Mouse (Mus musculus): ENCODE measurements around the gene Smarcd3. TPM values are rescaled to one million over a fixed set of nuclear protein-coding genes. Genes with fewer than 3 reads are reported as not detected.
A peak's percentile ranks its signal among the peaks of the same experiment; 100 is the strongest.

Gene Smarcd3
- polyA plus RNA-seq, 1 experiment from 2014 or later: 46.2 TPM

DNA sequence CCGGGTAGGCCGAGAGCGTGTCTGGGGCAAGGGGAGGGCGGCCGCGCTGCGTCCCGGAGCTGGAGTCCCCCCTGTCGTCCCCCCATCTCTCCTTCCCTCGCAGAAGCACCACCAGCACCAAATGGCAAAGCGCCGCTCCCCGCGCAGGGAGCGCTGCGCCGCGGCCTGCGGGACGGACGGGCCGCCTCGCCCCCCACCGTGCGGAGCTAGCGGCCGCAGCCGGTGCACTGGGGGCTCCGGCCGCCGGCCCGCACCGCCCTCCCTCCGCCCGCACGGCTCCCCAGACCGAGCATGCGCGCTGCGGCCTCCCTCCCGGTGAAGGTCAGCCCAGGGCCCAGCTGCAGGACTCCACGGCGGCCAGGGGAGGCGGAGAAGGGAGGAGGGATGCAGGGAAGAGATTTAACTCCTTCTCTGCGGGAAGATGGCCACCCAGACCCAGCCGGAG lies 19.5 kb downstream of the Smarcd3 start:
- peak overlapping the region; percentile 85 for H3K27ac ChIP-seq (replicated peaks; ENCODE audit: low read depth, low read length)
- H3K36me3 ChIP-seq (replicated peaks; ENCODE audit: control insufficient read depth, insufficient read depth, low read depth, low read length): no peaks in the 10 kb centered on the region
- peaks cover 21% of the 10 kb centered on the region for H3K4me1 ChIP-seq (ENCODE audit: control insufficient read depth, insufficient read depth, low read length)
- ATAC-seq (replicated peaks; ENCODE audit: insufficient number of reproducible peaks, low FRiP score, low TSS enrichment, low read depth) (peak; percentile 57), DNase-seq (ENCODE audit: low spot score) (peak; percentile 90)
- under 1% methylated on average over 43 of the region's 46 CpGs for WGBS
- H3K9ac ChIP-seq (replicated peaks; ENCODE audit: low read length): peak overlapping the region; percentile 74
- no peaks in the 10 kb centered on the region for H3K9me3 ChIP-seq (replicated peaks; ENCODE audit: control insufficient read depth, low read length)
- peaks cover 2% of the 10 kb centered on the region; the same call in 1 of the 2 replicates for H3K27me3 ChIP-seq (ENCODE audit: control insufficient read depth, insufficient read depth, low read length)
- peak overlapping the region; percentile 49 for H3K4me3 ChIP-seq (ENCODE audit: low read depth, low read length)
- peak overlapping the region; percentile 47 for H3K4me2 ChIP-seq (ENCODE audit: low read depth, low read length)

GRCm38 (mm10) chr5:24604080-24604655 lies 20.0 kb downstream of the Smarcd3 start:
- WGBS: 17% methylated on average over 12 of the region's 12 CpGs
- Histone ChIP-seq H3K9ac (replicated peaks; ENCODE audit: low read length) (peak overlapping the region; percentile 74), H3K27ac (replicated peaks; ENCODE audit: low read depth, low read length) (peak overlapping the region; percentile 85), H3K27me3 (ENCODE audit: control insufficient read depth, insufficient read depth, low read length) (peaks cover 4% of the 10 kb centered on the region), H3K4me3 (ENCODE audit: low read depth, low read length) (peak overlapping the region; percentile 49), H3K4me1 (ENCODE audit: control insufficient read depth, insufficient read depth, low read length) (peaks cover 21% of the 10 kb centered on the region), H3K9me3 (replicated peaks; ENCODE audit: control insufficient read depth, low read length) (no peaks in the 10 kb centered on the region), H3K4me2 (ENCODE audit: low read depth, low read length) (peak overlapping the region; percentile 47), H3K36me3 (replicated peaks; ENCODE audit: control insufficient read depth, insufficient read depth, low read depth, low read length) (no peaks in the 10 kb centered on the region)
- no peak for ATAC-seq (replicated peaks; ENCODE audit: insufficient number of reproducible peaks, low FRiP score, low TSS enrichment, low read depth)
- no peak for DNase-seq (ENCODE audit: low spot score)

- peaks cover 5% of the 10 kb centered on the region for H3K27me3 ChIP-seq (ENCODE audit: control insufficient read depth, insufficient read depth, low read length)
- peak overlapping the region; percentile 95; the same call in 1 of the 2 replicates for H3K27ac ChIP-seq (replicated peaks; ENCODE audit: low read depth, low read length)
- WGBS: 60% methylated on average over 8 of the region's 8 CpGs
- DNase-seq (ENCODE audit: low spot score) (no peak), ATAC-seq (replicated peaks; ENCODE audit: insufficient number of reproducible peaks, low FRiP score, low TSS enrichment, low read depth) (no peak)
- peak overlapping the region; percentile 69; the same call in 1 of the 2 replicates for H3K4me3 ChIP-seq (ENCODE audit: low read depth, low read length)
- H3K4me1 ChIP-seq (ENCODE audit: control insufficient read depth, insufficient read depth, low read length): peaks cover 21% of the 10 kb centered on the region
- H3K4me2 ChIP-seq (ENCODE audit: low read depth, low read length): peak overlapping the region; percentile 85
- no peaks in the 10 kb centered on the region for H3K36me3 ChIP-seq (replicated peaks; ENCODE audit: control insufficient read depth, insufficient read depth, low read depth, low read length)
- no peaks in the 10 kb centered on the region for H3K9me3 ChIP-seq (replicated peaks; ENCODE audit: control insufficient read depth, low read length)
- H3K9ac ChIP-seq (replicated peaks; ENCODE audit: low read length): peak overlapping the region; percentile 14; the same call in 1 of the 2 replicates
Observed at GRCm38 (mm10) chr5:24603431-24604010, 20.7 kb downstream of the Smarcd3 start.

DNA sequence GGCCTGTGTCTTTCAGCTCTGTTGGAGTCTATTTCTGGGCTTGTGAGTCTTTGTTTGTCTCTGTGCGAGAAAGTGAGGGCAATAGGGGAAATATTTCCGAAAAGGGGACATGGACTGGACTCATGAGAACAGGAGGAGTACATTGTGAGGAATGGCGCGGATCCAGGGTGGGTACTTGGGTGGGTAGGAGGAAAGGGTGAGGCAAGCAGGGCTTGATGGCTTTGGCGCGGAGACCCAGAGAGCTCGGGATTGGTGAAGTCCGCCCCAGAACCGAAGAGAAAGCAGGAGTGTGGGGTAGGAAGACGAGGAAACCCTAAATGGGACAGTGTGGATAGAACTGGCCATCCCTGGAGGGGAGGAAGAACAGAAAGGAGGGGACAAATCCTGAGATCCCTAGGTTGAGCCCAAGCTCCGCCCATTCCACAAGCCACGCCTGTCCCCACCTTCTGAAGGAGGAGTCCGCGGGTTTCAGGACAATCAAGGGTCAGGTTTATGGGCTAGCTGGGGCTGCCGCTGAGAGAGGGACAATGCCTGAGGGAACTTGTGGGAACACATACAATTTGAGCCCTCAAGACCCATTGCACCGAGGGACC lies 21.4 kb downstream of the Smarcd3 start:
- Histone ChIP-seq H3K9me3 (replicated peaks; ENCODE audit: control insufficient read depth, low read length) (no peaks in the 10 kb centered on the region), H3K36me3 (replicated peaks; ENCODE audit: control insufficient read depth, insufficient read depth, low read depth, low read length) (no peaks in the 10 kb centered on the region), H3K27ac (replicated peaks; ENCODE audit: low read depth, low read length) (peak overlapping the region; percentile 95), H3K9ac (replicated peaks; ENCODE audit: low read length) (peak overlapping the region; percentile 84), H3K27me3 (ENCODE audit: control insufficient read depth, insufficient read depth, low read length) (peaks cover 5% of the 10 kb centered on the region), H3K4me1 (ENCODE audit: control insufficient read depth, insufficient read depth, low read length) (peaks cover 24% of the 10 kb centered on the region), H3K4me3 (ENCODE audit: low read depth, low read length) (peak overlapping the region; percentile 69), H3K4me2 (ENCODE audit: low read depth, low read length) (peak overlapping the region; percentile 85)
- 4% methylated on average over 16 of the region's 16 CpGs for WGBS
- ATAC-seq (replicated peaks; ENCODE audit: insufficient number of reproducible peaks, low FRiP score, low TSS enrichment, low read depth): peak; percentile 49
- peak; percentile 88 for DNase-seq (ENCODE audit: low spot score)

GRCm38 (mm10) chr5:24601911-24602750 lies 22.1 kb downstream of the Smarcd3 start:
- Histone ChIP-seq H3K4me1 (ENCODE audit: control insufficient read depth, insufficient read depth, low read length) (peaks cover 24% of the 10 kb centered on the region), H3K27me3 (ENCODE audit: control insufficient read depth, insufficient read depth, low read length) (peaks cover 5% of the 10 kb centered on the region)

DNA sequence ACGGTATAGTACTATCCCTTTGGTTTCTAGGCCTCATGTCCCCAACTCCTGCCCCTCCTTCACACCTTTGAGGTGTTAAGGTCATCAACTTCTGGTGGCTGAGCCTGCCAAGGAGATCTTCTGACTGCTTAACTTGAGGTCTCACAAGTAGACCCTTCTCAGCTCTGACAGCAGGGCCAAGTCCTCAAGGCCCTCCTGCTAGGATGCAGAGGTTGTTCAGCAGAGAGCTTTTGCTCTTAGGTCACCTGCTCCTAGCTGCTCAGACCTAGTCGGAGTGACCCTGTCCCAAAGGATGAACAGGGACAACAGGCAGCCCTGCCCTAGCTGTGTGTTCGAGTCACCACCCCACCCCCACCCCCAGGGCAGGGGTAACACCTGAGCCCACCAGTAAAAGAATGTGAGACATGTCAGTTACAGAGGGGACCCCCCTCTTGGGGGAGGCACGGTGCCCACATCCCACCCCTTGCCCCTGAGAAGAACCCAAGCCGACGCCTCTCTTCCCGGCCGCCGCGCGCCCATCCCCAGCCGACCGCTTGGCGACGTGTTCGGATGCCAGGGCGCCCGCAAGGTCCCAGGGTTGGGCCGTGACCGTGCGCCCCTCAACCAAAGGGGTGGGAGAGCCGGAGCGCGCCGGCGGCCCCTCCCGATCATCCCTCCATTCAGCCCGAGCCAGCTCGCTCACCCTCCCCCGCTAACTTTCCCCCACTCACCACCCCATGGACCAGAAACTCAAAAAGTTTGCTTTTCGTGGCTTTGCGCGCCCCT lies 23.0 kb downstream of the Smarcd3 start:
- Histone ChIP-seq H3K9ac (replicated peaks; ENCODE audit: low read length) (peak overlapping the region; percentile 84), H3K9me3 (replicated peaks; ENCODE audit: control insufficient read depth, low read length) (no peaks in the 10 kb centered on the region), H3K27me3 (ENCODE audit: control insufficient read depth, insufficient read depth, low read length) (peaks cover 5% of the 10 kb centered on the region), H3K36me3 (replicated peaks; ENCODE audit: control insufficient read depth, insufficient read depth, low read depth, low read length) (no peaks in the 10 kb centered on the region), H3K4me3 (ENCODE audit: low read depth, low read length) (peak overlapping the region; percentile 69), H3K27ac (replicated peaks; ENCODE audit: low read depth, low read length) (peak overlapping the region; percentile 95), H3K4me1 (ENCODE audit: control insufficient read depth, insufficient read depth, low read length) (peaks cover 21% of the 10 kb centered on the region), H3K4me2 (ENCODE audit: low read depth, low read length) (peak overlapping the region; percentile 85)
- ATAC-seq (replicated peaks; ENCODE audit: insufficient number of reproducible peaks, low FRiP score, low TSS enrichment, low read depth) (no peak; the same call in 1 of the 2 replicates), DNase-seq (ENCODE audit: low spot score) (peak; percentile 46)
- WGBS: 2% methylated on average over 33 of the region's 33 CpGs

More at GRCm38 (mm10) chr5:24601911-24602750, 22.1 kb downstream of the Smarcd3 start:
- Histone ChIP-seq H3K27ac (replicated peaks; ENCODE audit: low read depth, low read length) (peak overlapping the region; percentile 95), H3K9ac (replicated peaks; ENCODE audit: low read length) (peak overlapping the region; percentile 84), H3K9me3 (replicated peaks; ENCODE audit: control insufficient read depth, low read length) (no peaks in the 10 kb centered on the region), H3K4me2 (ENCODE audit: low read depth, low read length) (peak overlapping the region; percentile 85), H3K4me3 (ENCODE audit: low read depth, low read length) (peak overlapping the region; percentile 69), H3K36me3 (replicated peaks; ENCODE audit: control insufficient read depth, insufficient read depth, low read depth, low read length) (no peaks in the 10 kb centered on the region)
- DNase-seq (ENCODE audit: low spot score) (peak; percentile 83), ATAC-seq (replicated peaks; ENCODE audit: insufficient number of reproducible peaks, low FRiP score, low TSS enrichment, low read depth) (peak; percentile 21; the same call in 1 of the 2 replicates)
- WGBS: under 1% methylated on average over 68 of the region's 73 CpGs

- no peak overlapping the region for H3K27ac ChIP-seq (replicated peaks; ENCODE audit: low read depth, low read length)
- peaks cover 16% of the 10 kb centered on the region for H3K4me1 ChIP-seq (ENCODE audit: control insufficient read depth, insufficient read depth, low read length)
- H3K36me3 ChIP-seq (replicated peaks; ENCODE audit: control insufficient read depth, insufficient read depth, low read depth, low read length): no peaks in the 10 kb centered on the region
- no peak overlapping the region for H3K4me3 ChIP-seq (ENCODE audit: low read depth, low read length)
- 51% methylated on average over 2 of the region's 2 CpGs for WGBS
- ATAC-seq (replicated peaks; ENCODE audit: insufficient number of reproducible peaks, low FRiP score, low TSS enrichment, low read depth) (no peak), DNase-seq (ENCODE audit: low spot score) (no peak)
- no peaks in the 10 kb centered on the region for H3K9me3 ChIP-seq (replicated peaks; ENCODE audit: control insufficient read depth, low read length)
- H3K27me3 ChIP-seq (ENCODE audit: control insufficient read depth, insufficient read depth, low read length): peaks cover 5% of the 10 kb centered on the region
- H3K4me2 ChIP-seq (ENCODE audit: low read depth, low read length): 0 out of 2 replicates have a peak overlapping the region, but pooled peaks have one; percentile 85
- H3K9ac ChIP-seq (replicated peaks; ENCODE audit: low read length): no peak overlapping the region
Observed at GRCm38 (mm10) chr5:24600236-24600635, 24.0 kb downstream of the Smarcd3 start.
